Mouse (Mus musculus): ENCODE measurements around the gene Oasl2.

GRCm38 (mm10) chr5:114858582-114858981 lies 38.2 kb upstream of the Oasl2 start, which contains the start of gene Gm9936:
- TF ChIP-seq CTCF (IDR thresholded peaks at IDR 0.05; ENCODE audit: low read depth) (no peak), EP300 (IDR thresholded peaks at IDR 0.05; ENCODE audit: low read depth) (no peak)

All from heart, postnatal 0 days (tissue).